Comparison of ENCODE assay signal across 7 mouse cellular contexts in the genomic region with DNA sequence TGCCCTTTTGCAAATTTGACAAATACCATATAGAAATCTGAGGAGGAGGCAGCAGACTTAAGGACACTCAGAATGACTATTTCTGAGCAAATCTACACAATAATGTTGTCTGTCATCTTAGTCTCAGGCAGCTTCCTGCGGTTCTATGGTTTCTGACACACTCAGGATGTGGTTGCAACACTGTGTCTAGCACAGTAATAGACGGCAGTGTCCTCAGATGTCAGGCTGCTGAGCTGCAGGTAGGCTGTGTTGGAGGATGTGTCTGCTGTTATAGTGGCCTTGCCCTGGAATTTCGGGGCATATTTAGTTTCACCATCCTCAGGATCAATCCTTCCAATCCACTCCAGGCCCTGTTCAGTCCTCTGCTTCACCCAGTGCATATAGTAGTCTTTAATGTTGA.
DNase-seq lines count a peak whose midpoint lies in the region; ATAC-seq lines count a peak whose summit lies in the region.

No protein-coding gene starts in this region.

- ATAC-seq in activated CD4-positive, CD25-positive, alpha-beta regulatory T cell, adult 4 months, result peak; percentile 98

- peak; percentile 73 for DNase-seq in CD4-positive helper T cell, adult 2 months (ENCODE audit: low read depth, low spot score)
- DNase-seq in heart, adult 11 months, result peak; percentile 90
- DNase-seq in lung, postnatal 25 days (ENCODE audit: low spot score), result peak; percentile 51
- peak; percentile 65 for DNase-seq in naive thymus-derived CD4-positive, alpha-beta T cell, adult 2 months (ENCODE audit: low read depth)
- DNase-seq in testis, postnatal 14 days (ENCODE audit: low spot score), result peak; percentile 9
- peak; percentile 79 for DNase-seq in thymus, postnatal 14 days

Comparison
In these comparisons a context has a peak if more than half of its experiments do, and no peak if none do; other contexts are left out.
1. Peak in every context shown above with its lines: DNase-seq and ATAC-seq.
2. DNase-seq: peak in every context shown above with its lines; median percentile 90 in heart, adult 11 months; 79 in thymus, postnatal 14 days; 73 in CD4-positive helper T cell, adult 2 months; 65 in naive thymus-derived CD4-positive, alpha-beta T cell, adult 2 months; 51 in lung, postnatal 25 days; 9 in testis, postnatal 14 days.